Mouse (Mus musculus) hindlimb bud, embryonic 11.5 days (tissue): ENCODE measurements around the gene Mup4.
"Not testable (repeated sequence)": the region's sequence is repeated elsewhere in the genome, so short reads cannot be mapped to it uniquely, and the experiment has no call there.

Experiments used
- DNase-seq: peaks from one replicate; pipeline ENCODE4 v3.0.0-alpha.2; 2012; ENCODE audit warnings: low read depth, low spot score; ENCODE audit errors: extremely low spot score

Mup4 gene

DNA sequence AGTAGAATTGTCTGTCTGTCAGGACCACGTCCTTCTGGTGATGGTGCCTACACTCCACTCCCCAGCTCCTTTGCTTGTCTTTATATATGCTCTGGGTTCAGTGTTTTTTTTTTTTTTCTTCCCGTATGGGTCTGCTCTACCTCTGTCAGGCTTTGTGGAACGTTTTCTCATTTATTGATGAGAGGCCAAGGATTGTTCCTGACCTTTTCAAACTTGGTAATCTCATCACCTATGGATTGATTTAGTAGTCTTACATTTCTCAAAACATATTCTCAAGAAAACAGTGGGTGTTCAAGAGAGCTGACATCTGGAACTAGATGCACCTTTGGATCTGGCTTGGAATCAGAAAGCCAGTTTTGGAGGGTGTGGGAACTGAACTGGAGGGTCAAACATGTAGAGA, at the start of gene Mup4:
Gene Mup4 (minus strand): TSS at position 101 of the 400 bp plus-strand sequence.
- no peak for DNase-seq

DNA sequence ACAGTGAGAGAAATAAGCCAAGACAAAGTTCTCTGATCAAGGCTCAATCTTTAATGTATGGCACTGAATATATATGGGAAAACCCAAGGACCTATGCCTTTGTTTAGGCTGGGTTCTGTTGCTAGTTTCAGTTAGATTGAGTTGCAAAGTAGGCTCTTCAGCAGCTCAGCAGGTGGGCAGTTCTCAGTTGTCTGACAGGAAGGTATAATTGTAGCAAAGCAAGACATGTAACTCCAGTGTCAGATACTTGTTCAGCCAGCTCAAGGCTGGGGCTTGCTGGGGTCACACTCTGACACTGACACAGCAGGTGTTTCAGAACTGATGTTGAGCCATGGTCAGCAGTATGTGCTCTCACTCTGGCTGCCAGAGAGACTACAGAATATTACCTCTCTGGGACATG, 37.4 kb upstream of the Mup4 start:
- DNase-seq: not testable (repeated sequence)

DNA sequence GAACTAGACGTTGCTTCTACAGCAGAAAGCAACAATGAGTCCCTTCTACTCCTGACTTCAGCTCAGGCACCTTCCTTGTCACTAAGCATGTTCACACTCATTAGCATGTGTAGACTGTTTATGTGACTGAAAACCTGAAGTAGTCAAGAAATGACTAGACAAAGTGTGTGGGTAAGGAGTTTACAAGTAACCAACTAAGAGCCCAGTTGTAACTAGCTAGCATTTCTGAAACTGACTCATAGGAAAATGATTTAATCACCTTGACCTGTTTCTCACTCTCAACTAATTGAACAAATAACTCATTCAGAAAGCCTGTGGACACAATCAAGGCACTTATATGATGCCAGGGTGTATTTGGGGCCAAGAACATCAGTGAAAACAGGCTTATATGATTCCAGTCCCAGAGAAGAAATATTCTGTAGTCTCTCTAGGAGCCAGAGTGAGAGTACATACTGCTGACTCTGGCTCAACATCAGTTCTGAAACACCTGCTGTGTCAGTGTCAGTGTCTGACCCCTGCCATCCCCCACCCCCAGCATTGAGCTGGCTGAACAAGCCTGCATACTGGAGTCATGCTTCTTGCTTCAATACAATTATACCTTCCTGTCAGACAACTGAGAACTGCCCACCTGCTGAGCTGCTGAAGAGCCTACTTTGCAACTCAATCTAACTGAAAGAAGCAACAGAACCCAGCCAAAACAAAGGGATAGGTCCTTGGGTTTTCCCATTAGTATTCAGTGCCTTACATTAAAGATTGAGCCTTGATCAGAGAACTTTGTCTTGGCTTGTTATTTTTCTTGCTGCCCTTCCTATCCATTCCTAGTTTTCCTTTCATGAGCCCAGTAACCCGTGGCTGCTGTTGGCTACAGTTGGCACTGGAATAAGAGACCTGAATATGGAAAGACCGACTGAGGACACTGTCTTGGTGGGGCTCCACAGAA, 3.2 kb upstream of the Mup4 start, which contains the start of gene Mup6:
Gene Mup6 (plus strand): TSS at position 890 of the 940 bp plus-strand sequence.
- DNase-seq: no peak

DNA sequence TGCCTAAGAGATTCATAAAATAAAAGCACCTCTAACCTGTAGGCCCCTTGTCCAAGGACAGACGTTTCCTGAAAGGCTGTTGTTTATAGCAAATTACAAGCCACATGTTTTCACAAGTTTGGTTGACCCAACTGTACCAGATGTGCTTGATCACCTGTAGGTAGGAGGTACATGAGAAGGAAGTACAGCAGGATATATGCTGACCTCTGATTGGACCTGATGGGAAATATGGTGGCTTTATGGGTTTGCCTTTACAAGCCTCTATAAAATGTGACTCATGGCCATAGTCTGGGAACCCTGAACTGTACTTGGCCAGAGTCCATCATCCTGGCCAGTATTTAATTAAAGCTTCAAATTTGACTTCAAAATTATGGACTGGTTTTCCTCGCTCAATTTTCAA, 23.0 kb downstream of the Mup4 start:
- DNase-seq: no peak

DNA sequence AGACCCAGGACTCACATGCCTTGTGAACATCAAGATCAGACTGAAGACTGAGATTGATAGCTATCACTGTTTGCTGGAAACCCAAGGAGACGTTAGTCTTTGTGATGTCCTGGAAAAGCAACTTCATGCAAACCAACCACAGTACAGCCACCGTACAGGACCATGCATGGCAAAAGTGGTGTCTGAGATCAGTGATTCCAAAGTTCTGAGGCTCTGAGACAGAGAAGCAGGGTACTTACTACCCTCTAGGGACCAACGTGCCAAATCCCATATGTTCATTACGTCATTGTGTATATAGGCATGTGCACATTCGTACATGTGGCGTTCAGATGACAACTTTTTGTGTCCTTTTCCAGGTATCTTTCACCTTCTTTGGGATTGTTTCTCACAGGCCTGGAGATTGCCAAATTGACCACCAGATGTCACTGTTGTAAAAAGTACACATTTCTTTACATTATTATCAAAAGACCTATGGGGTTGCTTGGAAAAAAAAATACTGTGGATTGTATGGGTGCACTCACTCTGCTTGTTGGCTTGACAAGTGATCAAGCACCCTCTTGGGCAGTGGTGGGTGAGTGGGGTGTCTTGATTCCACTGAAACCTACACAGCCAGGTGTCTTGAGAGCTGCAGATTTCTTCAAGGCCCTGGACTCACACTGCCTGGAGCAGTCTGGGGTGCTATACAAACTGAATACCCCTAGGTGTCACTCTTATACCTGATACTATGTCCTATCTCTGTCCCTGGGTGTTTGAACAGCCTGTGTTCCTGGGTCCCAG, 27.8 kb downstream of the Mup4 start:
- DNase-seq: peak; percentile 20

DNA sequence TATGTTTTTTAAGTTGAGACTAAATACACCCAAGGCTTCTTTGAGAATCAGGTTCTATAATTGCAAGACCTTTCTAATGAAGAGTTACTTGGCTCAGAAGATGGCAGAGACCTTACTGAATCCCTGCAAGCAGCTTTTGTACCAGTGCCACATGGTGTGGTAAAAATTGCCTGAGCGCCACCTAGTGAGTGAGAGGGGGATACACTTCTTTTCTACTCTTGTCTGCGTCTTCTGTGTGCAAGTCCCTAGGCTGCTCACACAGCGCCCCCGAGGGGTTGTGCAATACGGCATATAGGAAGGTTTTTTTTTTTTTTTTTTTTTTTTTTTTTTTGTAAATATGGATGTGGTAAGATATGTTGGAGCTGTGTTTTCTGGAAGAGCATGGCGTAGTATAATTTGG, 32.2 kb downstream of the Mup4 start:
- peak; percentile 16 for DNase-seq

DNA sequence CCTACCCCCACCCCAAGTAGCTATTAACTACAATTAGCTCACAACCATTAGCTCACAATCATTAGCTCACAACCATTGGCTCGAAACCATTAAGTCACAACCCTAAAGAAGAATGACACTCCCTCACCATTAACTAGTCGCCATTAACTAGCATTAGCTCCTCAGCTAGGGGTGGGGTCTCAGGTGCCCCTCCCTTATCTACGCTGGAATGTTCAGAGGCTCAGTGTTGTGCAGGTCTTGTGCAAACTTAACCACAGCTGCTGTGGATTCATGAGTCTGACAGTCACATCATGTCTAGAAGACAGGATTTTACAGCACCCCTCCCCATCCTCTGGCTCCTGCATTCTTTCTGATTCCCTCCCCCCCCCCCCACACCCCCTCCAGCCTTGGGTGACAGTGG, 32.8 kb downstream of the Mup4 start:
- DNase-seq: no peak

DNA sequence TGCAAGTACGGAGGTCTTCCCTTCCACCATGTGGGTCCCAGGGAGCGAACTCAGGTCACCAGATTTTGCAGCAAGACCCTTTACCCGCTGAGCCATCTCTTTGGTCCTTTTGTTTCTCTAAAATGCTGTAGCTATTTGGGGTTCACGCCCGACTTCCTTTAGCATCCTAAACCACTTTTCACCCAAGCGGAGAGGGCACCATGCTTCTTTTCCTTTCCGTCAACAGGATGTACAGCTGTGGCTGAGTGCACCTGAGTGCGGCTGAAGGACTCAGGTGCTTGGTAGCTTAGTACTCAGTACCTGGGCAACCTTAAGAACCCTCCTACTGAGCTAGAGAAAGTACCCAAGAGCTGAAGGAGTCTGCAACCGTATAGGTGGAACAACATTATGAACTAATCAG, 35.4 kb downstream of the Mup4 start:
- no peak for DNase-seq

DNA sequence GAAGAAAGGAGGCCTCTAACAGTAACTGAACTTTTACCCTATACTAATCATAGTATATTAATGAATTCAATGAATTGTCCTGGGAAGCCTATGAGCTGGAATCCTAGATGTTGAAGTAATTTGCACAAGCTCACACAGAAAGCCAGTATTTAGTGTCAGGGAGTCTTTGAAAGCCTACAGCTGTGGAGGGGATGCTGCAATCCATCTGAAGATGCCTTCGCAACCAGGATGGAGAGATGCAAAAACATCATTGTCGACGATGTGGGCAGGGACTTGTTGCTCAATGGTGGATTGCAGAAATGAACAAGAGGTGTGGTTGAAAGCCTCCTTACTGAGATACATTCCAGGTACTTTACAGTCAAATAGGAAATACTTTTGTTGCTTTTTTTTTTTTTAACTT, 42.5 kb downstream of the Mup4 start:
- no peak for DNase-seq

DNA sequence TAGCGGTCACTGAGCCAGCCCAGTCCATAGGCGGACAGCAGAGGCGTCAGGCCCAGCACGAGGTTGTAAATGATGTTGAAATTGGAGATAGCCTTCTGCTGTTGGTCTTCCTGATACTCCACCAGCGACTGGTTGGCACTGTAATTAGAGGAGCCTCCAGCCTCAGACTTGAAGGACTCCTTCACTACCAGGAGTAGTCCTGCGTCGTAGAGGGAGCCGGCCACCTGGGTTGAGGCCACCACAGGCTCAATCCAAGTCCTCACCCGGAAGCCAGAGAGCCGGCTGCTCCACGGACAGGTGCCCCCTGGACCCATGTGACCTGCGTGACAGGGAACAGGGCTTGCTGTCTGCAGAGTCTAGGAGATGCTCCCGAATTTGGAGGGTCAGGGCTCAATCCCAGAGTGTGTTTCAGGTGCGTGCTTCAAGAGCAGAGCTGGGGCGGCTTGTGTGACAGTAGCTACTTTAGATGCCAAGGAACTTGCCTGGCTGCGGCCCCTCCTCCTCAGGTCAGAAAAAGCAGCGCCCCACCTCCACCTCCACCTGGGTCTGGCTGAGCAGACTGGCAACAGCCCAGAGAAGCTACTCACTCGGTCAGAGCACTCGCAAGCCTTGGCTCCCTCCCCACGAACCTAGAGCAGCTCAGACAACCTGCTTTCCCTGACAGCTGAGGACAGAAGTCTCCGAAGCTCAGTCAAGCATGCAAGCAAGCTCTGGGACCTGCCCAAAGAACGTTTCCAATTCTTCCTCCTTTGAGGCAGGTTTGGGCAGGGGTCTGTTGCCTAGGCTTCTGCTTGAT, 45.7 kb downstream of the Mup4 start, which contains the start of gene Slc46a2:
Gene Slc46a2 (minus strand): TSS at position 449 of the 796 bp plus-strand sequence.
- DNase-seq: no peak

DNA sequence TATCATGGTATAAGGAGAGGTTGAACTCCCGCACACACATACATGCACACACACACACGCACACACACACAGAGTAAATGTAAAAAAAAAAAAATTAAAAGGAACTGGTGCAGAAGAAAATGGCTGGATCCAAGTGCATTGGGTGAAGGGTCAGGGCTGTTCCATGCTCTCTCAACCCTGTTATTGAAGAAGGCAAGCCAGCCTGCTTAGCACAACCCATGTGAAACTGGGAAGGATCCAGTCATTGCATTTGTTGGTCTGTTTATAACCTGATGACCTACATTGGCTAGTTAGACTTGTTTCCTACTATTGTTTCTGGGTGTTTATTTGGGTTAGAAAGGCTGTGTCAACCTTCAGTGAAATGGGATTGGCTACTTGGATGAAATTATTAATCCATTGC, 51.7 kb downstream of the Mup4 start:
- DNase-seq: no peak

DNA sequence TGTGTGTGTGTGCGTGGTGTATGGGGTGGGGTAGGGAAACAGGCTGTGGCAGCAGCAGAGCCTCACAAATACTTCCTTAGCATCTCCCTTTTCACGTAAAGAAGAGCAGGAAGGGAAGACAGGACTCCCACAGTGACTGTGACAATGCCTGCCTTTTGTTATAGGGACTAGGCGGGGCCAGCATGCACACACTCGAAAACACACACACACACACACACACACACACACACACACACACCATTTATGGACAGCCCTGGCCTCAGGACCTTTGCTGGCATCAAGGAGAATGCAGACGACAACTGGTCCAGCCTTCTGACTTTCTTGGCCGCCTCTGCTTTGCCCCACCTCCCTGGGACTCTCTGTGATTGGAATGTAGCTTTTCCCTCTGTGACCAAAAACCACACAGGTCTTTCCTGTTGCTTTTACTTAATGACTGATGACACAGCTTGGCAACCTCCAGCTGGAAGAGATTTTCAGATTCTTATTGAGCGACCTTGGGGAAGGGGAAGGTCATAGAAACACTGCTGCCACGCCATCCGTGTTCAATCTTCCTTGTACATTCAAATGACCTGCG, 52.8 kb downstream of the Mup4 start:
- DNase-seq: no peak

DNA sequence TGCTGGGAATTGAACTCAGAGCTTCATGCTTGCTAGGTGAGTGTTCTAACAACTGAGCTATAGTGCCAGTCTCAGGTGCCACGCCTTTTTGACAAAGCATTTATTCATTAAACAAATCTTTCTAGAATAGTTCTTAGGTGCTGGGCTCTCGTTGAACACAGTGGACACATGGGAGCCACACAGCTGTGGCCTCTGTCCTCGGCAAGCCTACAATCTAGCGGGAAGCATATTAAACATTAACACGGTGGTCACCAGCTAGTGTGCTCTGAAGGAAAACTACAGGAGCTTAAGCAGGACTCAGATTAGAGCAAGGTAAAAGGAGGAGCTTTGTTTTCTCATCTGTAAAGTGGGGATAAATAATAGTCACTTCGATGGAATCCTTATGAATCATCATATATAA, 53.4 kb downstream of the Mup4 start:
- DNase-seq: no peak
